Mouse (Mus musculus) midbrain, embryonic 16.5 days (tissue): ENCODE measurements around the gene Mcu. TPM values are rescaled to one million over a fixed set of nuclear protein-coding genes. Genes with fewer than 3 reads are reported as not detected.

Experiments used
- ATAC-seq: fragments of 200-750 bp; cut with Nextera tagmentation; 2 replicates; pipeline ENCODE4 v1.8.0; 2017; ENCODE audit warnings: moderate TSS enrichment
- H3K27ac ChIP-seq: fragments of 300-500 bp; sonication (generic); 2 replicates; pipeline ENCODE4 v1.5.1; 2014; ENCODE audit warnings: mild to moderate bottlenecking, low read length, mixed read lengths
- H3K27me3 ChIP-seq: fragments of 300-500 bp; sonication (generic); 2 replicates; pipeline ENCODE4 v1.6.1; 2014; ENCODE audit warnings: low read depth, low read length, mixed read lengths; ENCODE audit not compliant: control insufficient read depth, insufficient read depth
- H3K36me3 ChIP-seq: fragments of 300-500 bp; sonication (generic); 2 replicates; pipeline ENCODE4 v1.6.1; 2014; ENCODE audit warnings: mild to moderate bottlenecking, low read length, moderate library complexity, mixed read lengths; ENCODE audit not compliant: control insufficient read depth, insufficient read depth
- H3K4me1 ChIP-seq: fragments of 300-500 bp; sonication (generic); 2 replicates; pipeline ENCODE4 v1.6.1; 2014; ENCODE audit warnings: mild to moderate bottlenecking, low read length, mixed read lengths; ENCODE audit not compliant: control insufficient read depth, insufficient read depth
- H3K4me2 ChIP-seq: fragments of 300-500 bp; sonication (generic); 2 replicates; pipeline ENCODE4 v1.6.1; 2014; ENCODE audit warnings: mild to moderate bottlenecking, low read length, mixed read lengths
- H3K4me3 ChIP-seq: fragments of 300-500 bp; sonication (generic); 2 replicates; pipeline ENCODE4 v1.5.1; 2014; ENCODE audit warnings: low read depth, mild to moderate bottlenecking, low read length, moderate library complexity, mixed read lengths
- H3K9ac ChIP-seq: fragments of 300-500 bp; sonication (generic); 2 replicates; pipeline ENCODE4 v1.6.1; 2014; ENCODE audit warnings: low read depth, low read length, mixed read lengths
- H3K9me3 ChIP-seq: fragments of 300-500 bp; sonication (generic); replicated peaks from 2 replicates; pipeline ENCODE4 v1.6.1; 2014; ENCODE audit warnings: mild to moderate bottlenecking, low read length, mixed read lengths; ENCODE audit not compliant: control insufficient read depth, poor library complexity, severe bottlenecking
- WGBS: fragments of 180-500 bp; shearing (Covaris S2); extraction: QIAGEN DNeasy Blood & Tissue Kit; methylation state at CpG from one replicate; pipeline ENCODE4 v1.1.7; 2014; 5-methylcytosine and 5-hydroxymethylcytosine counted together
- polyA plus RNA-seq: library from polyadenylated mRNA; unstranded; fragments of >200 nt; fragmentation: Nextera tagmentation; extraction: Ambion mirVana; gene quantifications from 2 replicates; pipeline ENCODE4 v1.2.1, GENCODE M21; 2015

The Mcu gene
- polyA plus RNA-seq, 1 experiment from 2014 or later: 36.4 TPM

GRCm38 (mm10) chr10:59638576-59638975 is 22.1 kb upstream of the Mcu start:
- H3K9ac ChIP-seq: no peak overlapping the region
- H3K4me3 ChIP-seq: no peak overlapping the region
- peaks cover 2% of the 10 kb centered on the region; the same call in 1 of the 2 replicates for H3K4me1 ChIP-seq
- H3K9me3 ChIP-seq: no peaks in the 10 kb centered on the region
- H3K27me3 ChIP-seq: no peaks in the 10 kb centered on the region
- no peak overlapping the region for H3K27ac ChIP-seq
- no peaks in the 10 kb centered on the region for H3K36me3 ChIP-seq
- WGBS: 65% methylated on average over 6 of the region's 6 CpGs
- no peak for ATAC-seq
- H3K4me2 ChIP-seq: no peak overlapping the region

GRCm38 (mm10) chr10:59637596-59638124 is 21.2 kb upstream of the Mcu start:
- peaks cover 2% of the 10 kb centered on the region; the same call in 1 of the 2 replicates for H3K4me1 ChIP-seq
- H3K4me3 ChIP-seq: no peak overlapping the region
- H3K9me3 ChIP-seq: no peaks in the 10 kb centered on the region
- H3K4me2 ChIP-seq: no peak overlapping the region
- H3K36me3 ChIP-seq: no peaks in the 10 kb centered on the region
- ATAC-seq: no peak
- WGBS: 80% methylated on average over 7 of the region's 7 CpGs
- H3K27ac ChIP-seq: no peak overlapping the region
- H3K27me3 ChIP-seq: no peaks in the 10 kb centered on the region
- no peak overlapping the region for H3K9ac ChIP-seq

GRCm38 (mm10) chr10:59636751-59637533 is 20.4 kb upstream of the Mcu start:
- H3K36me3 ChIP-seq: no peaks in the 10 kb centered on the region
- WGBS: 75% methylated on average over 16 of the region's 16 CpGs
- H3K27ac ChIP-seq: no peak overlapping the region
- H3K4me3 ChIP-seq: no peak overlapping the region
- H3K27me3 ChIP-seq: no peaks in the 10 kb centered on the region
- no peak overlapping the region for H3K9ac ChIP-seq
- H3K4me1 ChIP-seq: peaks cover 2% of the 10 kb centered on the region; the same call in 1 of the 2 replicates
- H3K4me2 ChIP-seq: no peak overlapping the region
- ATAC-seq: no peak
- H3K9me3 ChIP-seq: no peaks in the 10 kb centered on the region

- no peak overlapping the region for H3K27ac ChIP-seq
- H3K4me1 ChIP-seq: peaks cover 2% of the 10 kb centered on the region; the same call in 1 of the 2 replicates
- whole genome bisulfite sequencing: 40% methylated on average over 2 of the region's 2 CpGs
Measured at GRCm38 (mm10) chr10:59636048-59636447, 19.6 kb upstream of the Mcu start.

GRCm38 (mm10) chr10:59629506-59629782 is 13.0 kb upstream of the Mcu start:
- Histone ChIP-seq H3K9me3 (no peaks in the 10 kb centered on the region), H3K4me1 (peaks cover 7% of the 10 kb centered on the region; the same call in 1 of the 2 replicates), H3K9ac (no peak overlapping the region), H3K4me2 (no peak overlapping the region), H3K36me3 (no peaks in the 10 kb centered on the region), H3K4me3 (no peak overlapping the region), H3K27me3 (no peaks in the 10 kb centered on the region), H3K27ac (peak overlapping the region; percentile 7; the same call in 1 of the 2 replicates)
- whole genome bisulfite sequencing: 75% methylated on average over 4 of the region's 4 CpGs
- ATAC-seq: no peak

More at GRCm38 (mm10) chr10:59636048-59636447, 19.6 kb upstream of the Mcu start:
- no peak for ATAC-seq
- no peak overlapping the region for H3K9ac ChIP-seq
- no peaks in the 10 kb centered on the region for H3K27me3 ChIP-seq
- no peak overlapping the region for H3K4me3 ChIP-seq
- no peak overlapping the region for H3K4me2 ChIP-seq
- H3K36me3 ChIP-seq: no peaks in the 10 kb centered on the region
- no peaks in the 10 kb centered on the region for H3K9me3 ChIP-seq

DNA sequence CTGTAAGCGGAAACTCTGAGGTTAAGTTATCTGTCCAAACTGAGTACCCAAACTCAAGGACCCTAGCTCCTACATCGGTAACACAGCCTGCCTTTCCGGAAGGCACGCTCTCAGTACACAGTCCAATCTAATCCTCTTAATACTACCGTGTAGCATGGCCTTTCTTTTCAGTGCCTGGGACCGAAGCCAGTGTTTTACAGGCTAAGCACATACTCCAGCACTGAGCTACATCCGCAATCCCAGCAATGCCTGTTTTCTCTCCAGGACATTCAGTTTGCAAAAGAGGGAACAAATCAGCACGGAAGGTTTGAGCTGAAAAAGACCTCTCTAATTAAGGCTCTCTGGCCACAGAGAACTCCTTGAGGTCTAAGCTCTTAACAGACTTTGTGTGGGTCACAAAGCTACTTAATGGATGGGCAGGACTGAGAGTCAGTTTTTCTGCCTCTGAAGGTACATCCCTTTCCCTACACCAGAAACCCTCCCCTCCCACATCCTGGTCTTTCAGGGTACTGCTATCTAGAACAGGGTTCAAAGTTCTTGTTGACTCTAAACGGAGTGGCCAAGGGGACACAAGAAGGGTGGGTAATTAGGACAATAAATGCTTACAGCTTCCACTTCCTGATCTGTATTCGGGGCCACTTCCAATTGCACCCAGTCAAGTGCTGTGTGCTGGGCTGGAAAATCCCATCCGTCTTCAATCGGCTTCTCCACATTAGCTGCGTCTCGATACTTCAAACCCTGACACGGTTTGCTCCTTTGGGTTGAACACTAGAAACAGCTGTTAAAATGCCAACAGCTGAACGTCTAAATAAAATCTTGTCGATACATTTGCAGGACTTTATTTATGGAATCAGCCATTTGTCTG is 12.4 kb upstream of the Mcu start:
- no peaks in the 10 kb centered on the region for H3K36me3 ChIP-seq
- H3K9ac ChIP-seq: no peak overlapping the region
- H3K4me3 ChIP-seq: no peak overlapping the region
- H3K27me3 ChIP-seq: no peaks in the 10 kb centered on the region
- WGBS: 34% methylated on average over 17 of the region's 17 CpGs
- ATAC-seq: peak; percentile 86
- H3K4me2 ChIP-seq: no peak overlapping the region
- H3K4me1 ChIP-seq: peaks cover 7% of the 10 kb centered on the region; the same call in 1 of the 2 replicates
- peak overlapping the region; percentile 54; the same call in 1 of the 2 replicates for H3K27ac ChIP-seq
- no peaks in the 10 kb centered on the region for H3K9me3 ChIP-seq

DNA sequence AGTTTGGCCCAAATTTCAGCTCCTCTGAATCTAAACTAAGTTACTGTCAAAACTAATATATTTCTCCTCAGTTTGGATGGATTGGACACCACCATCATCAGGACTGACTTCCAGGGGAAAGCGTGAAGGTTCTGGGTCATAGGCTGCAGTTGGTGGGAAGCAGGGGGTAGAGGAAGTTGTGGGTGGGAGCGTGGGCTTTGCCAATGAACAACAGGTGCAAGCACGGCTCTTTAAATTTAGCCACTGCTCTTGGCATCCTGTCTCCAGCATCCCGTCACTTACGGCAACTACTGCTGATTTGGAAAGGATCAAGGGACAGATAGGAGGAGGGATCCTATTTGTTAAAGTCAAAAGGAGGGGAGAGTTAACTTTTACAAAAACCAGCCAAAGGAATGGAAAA is 7.0 kb upstream of the Mcu start:
- Histone ChIP-seq H3K4me2 (no peak overlapping the region), H3K4me1 (no peaks in the 10 kb centered on the region), H3K27me3 (no peaks in the 10 kb centered on the region), H3K9me3 (no peaks in the 10 kb centered on the region), H3K4me3 (no peak overlapping the region), H3K9ac (no peak overlapping the region), H3K27ac (no peak overlapping the region), H3K36me3 (no peaks in the 10 kb centered on the region)
- ATAC-seq: no peak
- WGBS: 72% methylated on average over 5 of the region's 5 CpGs

DNA sequence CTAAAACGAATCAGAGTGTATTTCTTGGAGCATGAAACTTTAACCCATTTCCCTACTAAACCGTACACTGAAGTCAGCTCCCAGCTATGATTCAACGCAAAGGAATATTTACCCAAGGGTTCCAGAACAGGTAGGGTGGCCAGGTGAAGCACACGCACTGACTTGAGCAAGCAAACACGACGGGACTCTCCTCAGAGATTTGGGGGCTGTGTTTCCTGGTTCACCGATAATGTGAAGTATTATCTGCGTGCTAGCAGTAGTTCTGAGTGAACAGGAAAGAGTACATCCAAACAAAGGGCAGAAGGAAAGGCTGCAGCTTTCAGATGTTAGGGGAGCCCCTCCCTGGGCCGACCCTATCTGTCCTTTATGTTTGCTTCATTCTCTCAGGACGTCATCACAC is 4.9 kb upstream of the Mcu start:
- Histone ChIP-seq H3K27ac (no peak overlapping the region), H3K9ac (no peak overlapping the region), H3K4me3 (no peak overlapping the region), H3K4me1 (peaks cover 3% of the 10 kb centered on the region; the same call in 1 of the 2 replicates), H3K4me2 (no peak overlapping the region), H3K27me3 (no peaks in the 10 kb centered on the region), H3K9me3 (no peaks in the 10 kb centered on the region), H3K36me3 (no peaks in the 10 kb centered on the region)
- ATAC-seq: no peak
- 78% methylated on average over 10 of the region's 10 CpGs for WGBS

GRCm38 (mm10) chr10:59617776-59618175 is 1.3 kb upstream of the Mcu start:
- Histone ChIP-seq H3K9ac (no peak overlapping the region), H3K4me3 (no peak overlapping the region), H3K4me1 (peaks cover 24% of the 10 kb centered on the region), H3K9me3 (no peaks in the 10 kb centered on the region), H3K4me2 (no peak overlapping the region), H3K27me3 (no peaks in the 10 kb centered on the region), H3K27ac (no peak overlapping the region), H3K36me3 (no peaks in the 10 kb centered on the region)
- ATAC-seq: no peak
- 91% methylated on average over 7 of the region's 7 CpGs for WGBS
